Mouse (Mus musculus) cerebellum, adult 9-11 months (tissue): Measurements from ENCODE around the gene Glp2r.
A peak's percentile ranks its signal among the peaks of the same experiment; 100 is the strongest.

Experiments used
- DNase-seq: peaks from one replicate; pipeline ENCODE4 v3.0.0; 2022

The Glp2r gene

GRCm38 (mm10) chr11:67771053-67771452, at the start of gene Glp2r:
Gene Glp2r (minus strand): TSS chr11:67771153.
- no peak for DNase-seq

- no peak for DNase-seq
Measured at GRCm38 (mm10) chr11:67820221-67820620, 49.3 kb upstream of the Glp2r start.

DNA sequence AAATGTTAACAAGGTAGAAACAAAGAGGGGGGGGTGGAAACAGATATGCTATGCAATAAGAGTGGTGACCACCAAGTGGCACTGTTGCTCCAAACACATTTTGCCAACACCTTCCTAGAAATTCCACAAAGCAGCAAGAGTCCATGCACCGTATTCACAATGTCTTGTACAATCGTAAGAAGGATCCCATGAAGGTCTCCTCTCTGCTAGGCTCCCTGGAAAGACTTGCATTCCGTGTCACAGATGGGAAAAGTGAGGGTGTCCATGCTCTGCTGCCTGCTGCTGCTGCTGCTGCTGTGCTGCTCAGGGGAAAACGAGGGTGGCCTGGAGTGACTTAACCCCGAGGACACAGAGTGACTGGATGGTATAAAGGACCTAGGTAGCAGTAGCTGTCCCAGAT, 48.7 kb upstream of the Glp2r start:
- DNase-seq, result no peak

DNA sequence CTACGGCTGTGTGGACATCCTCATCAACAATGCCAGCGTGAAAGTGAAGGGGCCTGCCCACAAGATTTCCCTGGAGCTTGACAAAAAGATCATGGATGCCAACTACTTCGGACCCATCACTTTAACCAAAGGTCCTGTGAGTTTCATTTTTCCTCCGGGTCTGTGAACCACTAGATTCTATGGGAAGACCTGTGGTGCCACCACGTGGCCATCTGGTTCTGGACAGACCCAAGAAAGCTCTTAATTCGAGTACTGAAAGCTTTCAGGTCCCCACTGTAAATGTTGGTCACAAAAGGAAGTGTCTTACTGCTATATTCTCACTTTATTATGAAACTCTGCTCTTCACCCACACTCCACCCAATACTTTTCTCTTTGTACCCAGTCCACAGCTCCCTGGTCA, 40.6 kb upstream of the Glp2r start:
- no peak for DNase-seq

- no peak for DNase-seq
Measured at GRCm38 (mm10) chr11:67808051-67808450, 37.1 kb upstream of the Glp2r start.

GRCm38 (mm10) chr11:67806832-67807597, 36.1 kb upstream of the Glp2r start:
- DNase-seq, result no peak

- DNase-seq, result no peak
Measured at GRCm38 (mm10) chr11:67805538-67805937, 34.6 kb upstream of the Glp2r start.

GRCm38 (mm10) chr11:67801169-67801568, 30.2 kb upstream of the Glp2r start:
- no peak for DNase-seq

GRCm38 (mm10) chr11:67800130-67800723, 29.3 kb upstream of the Glp2r start:
- DNase-seq, result no peak

DNA sequence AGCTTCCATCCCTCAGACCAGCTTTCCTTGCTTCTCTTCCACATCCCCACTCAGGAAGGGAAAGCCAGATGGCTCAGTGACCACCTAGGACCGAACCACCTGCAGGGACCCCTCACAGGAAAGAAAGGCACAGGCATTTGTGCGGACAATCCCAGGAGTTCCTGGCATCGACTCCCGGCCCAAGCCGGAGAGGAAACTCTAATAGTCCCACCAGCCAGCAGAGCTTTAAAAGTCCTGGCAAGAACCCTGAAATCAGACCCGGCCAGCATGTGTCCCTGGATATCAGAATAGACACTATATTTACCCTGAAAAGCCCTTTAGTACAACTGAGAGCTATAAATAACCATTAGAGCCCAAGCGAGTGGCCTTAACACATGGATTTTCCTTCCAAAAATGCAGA, 27.0 kb upstream of the Glp2r start, which contains the start of gene Dhrs7c:
Gene Dhrs7c (plus strand): TSS at position 257 of the 400 bp plus-strand sequence.
- peak; percentile 14 for DNase-seq

DNA sequence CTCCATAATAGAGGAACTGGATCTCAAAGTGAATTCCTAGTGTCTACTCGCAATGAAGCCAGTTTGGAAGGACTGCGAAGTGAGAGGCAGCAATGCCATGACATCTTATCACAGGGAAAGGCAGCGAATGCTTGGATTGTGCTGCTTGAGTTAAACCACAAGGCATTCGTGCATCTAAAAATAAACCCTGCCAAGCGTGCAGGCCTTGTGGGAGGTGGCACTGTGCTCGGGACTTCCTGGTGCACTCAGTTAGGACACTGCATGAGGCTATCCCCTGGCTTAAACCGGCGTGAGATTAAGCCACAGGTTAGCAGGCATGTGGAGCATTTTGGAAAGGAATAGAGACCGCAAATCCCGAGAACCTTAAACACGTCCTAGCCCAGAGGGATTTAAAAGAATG, 19.2 kb upstream of the Glp2r start:
- no peak for DNase-seq

- DNase-seq, result no peak
Measured at GRCm38 (mm10) chr11:67774379-67774778, 3.4 kb upstream of the Glp2r start, which contains the start of gene Gsg1l2. Gene Gsg1l2 (plus strand): TSS chr11:67774608.

- DNase-seq, result peak; percentile 59
Measured at GRCm38 (mm10) chr11:67772577-67772976, 1.6 kb upstream of the Glp2r start.

GRCm38 (mm10) chr11:67771691-67772090, 738 bp upstream of the Glp2r start:
- DNase-seq, result no peak

DNA sequence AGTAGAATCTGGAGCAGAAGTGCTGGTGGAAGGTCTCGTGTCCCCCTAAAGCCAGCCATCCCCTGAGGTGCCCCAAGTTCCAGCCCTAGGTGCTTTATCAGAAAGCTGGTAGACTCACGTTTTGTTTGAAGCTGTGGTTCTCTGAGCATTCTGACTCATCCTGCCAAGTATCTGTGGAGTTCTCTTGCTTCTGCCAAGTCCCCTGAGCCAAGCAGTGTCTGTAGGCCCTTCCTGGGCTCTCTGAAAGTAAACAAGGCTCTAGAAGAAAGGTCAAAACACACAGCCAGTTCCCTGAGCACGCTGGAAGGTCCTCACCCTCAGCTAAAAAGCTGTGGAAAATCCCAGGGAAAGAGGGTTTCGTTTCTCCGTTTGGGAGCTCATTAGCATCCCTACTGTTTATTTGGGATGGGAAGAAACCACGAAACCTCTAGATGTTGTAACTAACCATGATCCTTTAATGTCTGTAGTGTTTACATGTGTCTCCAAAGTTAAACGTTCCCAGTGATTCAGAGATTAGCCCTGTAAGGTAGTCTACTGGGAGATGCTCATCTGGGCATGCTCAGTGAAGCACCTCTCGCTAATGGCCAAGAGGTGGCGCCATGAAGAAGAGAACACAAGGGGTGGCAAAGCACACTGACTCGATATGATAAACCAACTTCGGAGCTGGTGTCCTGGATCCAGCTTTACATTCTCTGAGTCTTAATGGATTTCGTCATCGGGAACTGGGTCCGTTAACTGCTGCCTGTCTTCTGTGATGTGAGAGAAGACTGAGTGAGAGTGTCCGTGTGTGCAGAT, 13.4 kb downstream of the Glp2r start:
- DNase-seq, result no peak

DNA sequence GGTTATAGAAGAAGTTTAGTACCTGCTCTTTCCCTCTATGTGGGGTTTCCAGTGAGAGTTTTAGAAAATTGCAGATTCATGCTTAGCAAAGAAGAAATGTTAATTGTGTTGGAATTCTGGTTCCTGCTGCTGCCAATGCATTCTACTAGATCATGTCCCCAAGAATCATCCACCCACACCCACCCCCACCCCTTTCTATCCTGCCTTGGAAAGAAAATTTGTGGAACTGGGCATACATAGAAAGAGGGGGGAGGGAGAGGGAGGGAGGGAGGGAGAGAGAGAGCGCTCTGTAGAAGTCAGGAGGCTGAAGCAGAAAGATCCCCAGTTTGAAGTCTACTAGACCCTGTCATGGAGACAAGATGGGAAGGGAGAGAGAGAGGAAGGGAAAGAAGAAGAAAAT, 14.7 kb downstream of the Glp2r start:
- no peak for DNase-seq

- DNase-seq, result no peak
Measured at GRCm38 (mm10) chr11:67741569-67741968, 29.4 kb downstream of the Glp2r start.

- DNase-seq, result no peak
Measured at GRCm38 (mm10) chr11:67738846-67739490, 32.0 kb downstream of the Glp2r start.

GRCm38 (mm10) chr11:67738345-67738744, 32.6 kb downstream of the Glp2r start:
- DNase-seq, result no peak

- no peak for DNase-seq
Measured at GRCm38 (mm10) chr11:67734597-67734996, 36.4 kb downstream of the Glp2r start.

DNA sequence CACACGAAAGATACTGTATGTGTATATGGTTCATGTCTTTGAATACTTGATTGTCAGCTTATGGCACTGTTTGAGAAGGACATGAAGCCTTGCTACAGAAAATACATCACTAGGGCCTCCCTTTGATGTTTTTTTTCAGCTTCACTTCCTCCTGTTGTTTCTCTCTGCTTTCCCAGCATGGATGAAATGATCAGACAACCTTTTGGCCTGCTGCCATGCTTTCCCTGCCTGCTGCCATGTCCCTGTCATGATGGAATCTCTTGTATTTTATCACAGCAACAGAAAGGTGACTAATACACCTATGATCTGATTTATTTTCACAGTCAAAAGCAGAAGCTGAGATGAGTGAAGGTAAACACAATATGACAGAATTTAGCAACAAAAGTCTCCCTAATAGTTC, 37.2 kb downstream of the Glp2r start:
- no peak for DNase-seq

- DNase-seq, result no peak
Measured at GRCm38 (mm10) chr11:67731056-67731455, 39.9 kb downstream of the Glp2r start.

GRCm38 (mm10) chr11:67728726-67729125, 42.2 kb downstream of the Glp2r start:
- no peak for DNase-seq
